Mouse (Mus musculus) lung, adult 2 months (tissue): ENCODE measurements around the gene Igsf9b. TPM values are rescaled to one million over a fixed set of nuclear protein-coding genes. Genes with fewer than 3 reads are reported as not detected.

Experiments used
- DNase-seq: peaks from one replicate; pipeline ENCODE4 v3.0.0; 2022
- H3K4me1 ChIP-seq: fragments of 200-500 bp; 2 replicates; pipeline ENCODE4 v1.6.1; 2011; ENCODE audit warnings: low read length; ENCODE audit not compliant: control insufficient read depth, insufficient read depth
- H3K4me3 ChIP-seq: fragments of 200-500 bp; replicated peaks from 2 replicates; pipeline ENCODE3; 2011; ENCODE audit warnings: low read depth, mild to moderate bottlenecking, control low read depth, low read length; ENCODE audit errors: extremely low read depth
- CTCF ChIP-seq: fragments of 200-500 bp; IDR thresholded peaks from 2 replicates; pipeline ENCODE4 v1.5.1; 2011; ENCODE audit warnings: mild to moderate bottlenecking, low read length, control low read depth; ENCODE audit not compliant: insufficient read depth
- POLR2A ChIP-seq: fragments of 200-500 bp; IDR thresholded peaks from 2 replicates; pipeline ENCODE4 v1.6.1; 2011; ENCODE audit warnings: low read depth, mild to moderate bottlenecking, control low read depth, low read length, borderline replicate concordance; ENCODE audit errors: extremely low read depth
- WGBS: fragments of 180-500 bp; shearing (Covaris S2); methylation state at CpG from one replicate; pipeline ENCODE4 v1.1.7; 2018; 5-methylcytosine and 5-hydroxymethylcytosine counted together
- polyA plus RNA-seq: library from polyadenylated mRNA; depleted of rRNA; stranded (reverse); fragments of >200 nt; gene quantifications from 2 replicates; pipeline ENCODE4 v1.2.3, GENCODE M21; 2012; rRNA removed

The Igsf9b gene
- 1.4 and 1.6 TPM in 2 replicates for polyA plus RNA-seq

DNA sequence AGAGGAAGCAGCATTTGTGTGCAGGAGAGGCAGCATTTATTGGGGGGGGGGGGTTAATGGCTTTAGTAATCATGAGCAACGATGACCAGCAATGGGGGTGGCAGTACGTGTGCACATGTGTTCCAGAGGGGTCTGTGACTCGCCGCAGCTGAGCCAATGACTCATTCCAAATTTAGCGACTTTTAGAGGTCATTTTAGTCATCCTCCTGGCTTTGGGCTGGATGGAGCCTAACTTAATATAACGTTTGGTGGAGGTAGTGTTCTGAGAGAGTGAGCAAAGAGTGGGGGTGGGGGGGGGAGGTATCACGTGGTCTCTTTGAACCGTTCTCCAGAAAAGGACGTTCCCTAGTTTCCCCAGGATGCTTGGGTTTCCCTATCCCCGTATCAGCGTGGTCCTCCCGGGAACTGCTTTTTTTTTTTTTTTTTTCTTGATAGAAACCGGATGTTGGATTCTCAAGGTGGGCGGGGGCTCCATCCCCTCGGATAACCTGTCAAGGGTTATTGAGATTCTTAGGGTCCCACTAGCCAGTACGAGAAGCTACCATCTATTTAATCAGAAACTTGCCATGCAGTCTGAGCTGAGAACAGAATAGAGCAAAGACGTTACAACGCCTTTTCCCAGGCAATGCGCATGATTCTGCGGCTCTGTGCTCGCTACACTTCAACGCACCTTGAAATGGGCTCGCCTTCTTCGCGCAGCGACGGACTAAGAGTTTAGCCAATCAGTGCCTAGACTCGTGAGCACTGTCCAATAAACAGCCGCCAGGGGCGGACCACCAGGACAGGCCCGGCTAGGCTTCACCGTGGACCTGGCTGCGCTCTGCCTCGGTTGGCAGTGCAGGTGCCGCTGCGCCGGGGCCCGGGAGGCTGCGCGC, at the start of gene Igsf9b:
Igsf9b (plus strand) TSS at position 794 of the 875 bp plus-strand sequence.
- DNase-seq, result peak; percentile 80
- WGBS, result under 1% methylated on average over 40 of the region's 40 CpGs
- H3K4me1 ChIP-seq, result no peaks in the 10 kb centered on the region

DNA sequence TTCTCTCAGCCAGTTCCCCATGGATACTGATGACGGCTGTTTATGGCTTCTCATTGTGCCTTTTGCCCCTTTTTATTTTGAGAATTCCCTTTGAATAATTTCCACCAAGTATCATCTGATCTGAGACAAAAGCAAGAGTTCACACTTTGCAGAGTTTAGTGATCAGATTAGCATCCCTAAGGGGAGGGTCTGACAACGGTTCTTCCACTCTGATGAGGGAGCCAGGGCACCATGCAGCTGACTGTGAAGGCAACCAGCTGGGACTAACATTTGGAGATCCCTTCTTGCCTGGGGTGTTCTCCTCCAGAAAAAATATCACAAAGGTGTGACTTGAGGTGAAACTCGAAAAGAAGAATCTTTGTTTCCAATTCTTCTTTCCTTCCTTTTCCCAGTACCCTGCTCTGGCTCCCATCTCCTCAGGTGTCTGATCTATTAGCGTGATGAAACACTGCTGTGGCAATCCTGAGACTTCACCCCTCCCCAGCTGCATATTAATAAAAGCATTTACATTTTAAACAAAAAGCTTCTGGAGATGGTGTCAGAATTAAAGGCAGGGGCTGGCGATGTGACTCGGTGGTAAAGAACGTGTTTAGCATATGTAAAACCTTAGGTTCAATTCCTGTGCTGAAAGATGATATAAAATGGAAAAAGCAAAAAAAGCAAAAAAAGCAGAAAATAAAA, 46.8 kb upstream of the Igsf9b start:
- TF ChIP-seq POLR2A (no peak), CTCF (no peak)
- no peak overlapping the region for H3K4me3 ChIP-seq
- WGBS, result 60% methylated on average over 7 of the region's 7 CpGs
- H3K4me1 ChIP-seq, result no peaks in the 10 kb centered on the region
- no peak for DNase-seq

More for the DNA sequence above, at the start of gene Igsf9b:
- peak within 1 kb of the TSS; percentile 52 for H3K4me3 ChIP-seq
- TF ChIP-seq POLR2A, result 0 out of 2 replicates have a peak, but pooled peaks have one; percentile 7
- no peak for TF ChIP-seq CTCF

DNA sequence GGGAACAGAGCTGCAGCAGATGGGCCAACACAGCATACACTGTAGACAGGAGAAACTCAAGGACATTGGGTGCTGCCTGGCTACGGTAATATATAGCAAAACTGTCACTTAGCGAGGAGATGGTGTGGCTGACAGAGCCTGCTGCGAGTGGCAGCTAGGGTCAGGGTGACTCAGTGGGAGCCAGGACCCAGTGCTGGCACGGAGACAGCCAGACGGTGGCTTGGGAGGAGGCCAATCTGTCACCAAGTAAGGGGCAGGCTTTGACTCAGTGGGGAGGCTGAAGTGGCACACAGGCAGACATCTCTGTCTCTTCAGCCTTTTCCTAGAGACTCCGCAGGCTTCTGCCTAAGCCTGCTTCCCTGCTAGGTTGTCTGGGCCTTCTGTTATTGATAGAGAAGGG, 42.5 kb upstream of the Igsf9b start:
- TF ChIP-seq POLR2A, result no peak
- TF ChIP-seq CTCF, result no peak
- H3K4me1 ChIP-seq, result no peaks in the 10 kb centered on the region
- no peak for DNase-seq
- no peak overlapping the region for H3K4me3 ChIP-seq
- 52% methylated on average over 6 of the region's 6 CpGs for WGBS

DNA sequence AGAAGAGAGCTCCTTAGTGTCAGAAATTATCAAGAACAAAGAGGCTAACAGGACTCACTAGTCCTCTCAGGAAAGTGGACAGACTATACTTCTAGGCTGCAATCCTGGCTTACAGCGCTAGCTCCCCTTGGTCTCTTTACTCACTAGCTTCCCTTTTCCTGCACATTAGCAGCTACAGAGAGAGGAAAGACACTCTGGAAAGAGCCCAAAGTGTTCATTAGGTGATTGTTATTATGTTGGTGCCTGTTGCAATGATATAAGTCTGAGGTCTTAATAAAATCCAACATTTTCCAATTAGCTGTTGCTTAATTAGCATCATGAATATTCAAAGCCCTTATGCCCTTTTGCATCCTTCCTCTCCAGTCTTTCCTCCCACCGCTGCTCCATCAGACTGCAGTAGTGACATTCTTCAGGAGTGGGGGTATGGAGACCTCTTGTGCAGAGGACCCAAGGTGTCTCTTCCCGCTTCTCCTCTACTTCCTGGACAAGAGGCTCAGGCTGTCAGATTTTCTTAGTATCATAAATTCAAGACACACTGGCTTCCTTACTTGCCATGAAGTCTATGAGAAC, 38.5 kb upstream of the Igsf9b start:
- no peak for TF ChIP-seq CTCF
- no peak for TF ChIP-seq POLR2A
- WGBS, result 78% methylated on average over 3 of the region's 3 CpGs
- Histone ChIP-seq H3K4me3 (no peak overlapping the region), H3K4me1 (no peaks in the 10 kb centered on the region)
- no peak for DNase-seq

DNA sequence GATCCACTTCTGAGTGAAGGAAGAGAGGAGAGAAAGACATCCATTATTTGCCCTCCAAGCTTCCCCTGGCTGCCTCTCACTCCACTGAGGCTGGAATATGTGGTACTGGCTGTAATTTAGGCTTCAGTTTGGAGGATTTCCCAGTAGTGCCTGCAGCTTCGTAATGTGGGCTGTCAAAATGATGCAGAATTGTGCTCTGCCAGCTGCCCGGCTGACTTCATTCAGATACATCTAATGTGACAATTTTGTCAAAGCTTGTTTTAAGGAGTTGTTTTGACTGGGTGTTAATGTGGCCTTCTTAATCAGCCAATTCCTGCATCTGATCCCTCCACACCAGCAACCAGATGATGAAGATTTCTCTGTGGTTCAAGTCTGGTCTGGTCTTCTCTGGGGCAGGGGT, 37.1 kb upstream of the Igsf9b start:
- H3K4me1 ChIP-seq, result no peaks in the 10 kb centered on the region
- no peak for DNase-seq
- WGBS, result 71% methylated on average over 2 of the region's 2 CpGs
- no peak overlapping the region for H3K4me3 ChIP-seq
- TF ChIP-seq POLR2A (no peak), CTCF (no peak)

DNA sequence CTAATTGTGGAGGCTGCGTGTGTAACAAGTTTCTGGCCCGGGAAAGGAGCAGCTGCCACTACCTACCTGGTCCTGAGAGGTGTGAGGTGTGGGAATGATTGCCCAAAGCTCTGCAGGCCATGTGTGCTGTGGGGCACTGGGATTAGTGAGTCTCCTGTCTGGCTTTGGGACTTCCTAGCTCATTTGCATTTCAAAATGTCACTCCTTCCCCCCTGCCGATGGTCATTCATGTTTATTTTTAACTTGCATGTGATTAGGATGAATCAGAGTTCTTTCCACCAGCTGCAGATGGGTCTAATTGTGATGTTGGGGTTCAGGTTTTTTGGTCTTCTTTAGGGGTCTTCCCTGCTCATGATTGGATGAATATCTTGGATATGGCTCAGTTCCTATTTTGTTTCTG, 34.0 kb upstream of the Igsf9b start:
- Histone ChIP-seq H3K4me3 (no peak overlapping the region), H3K4me1 (no peaks in the 10 kb centered on the region)
- no peak for TF ChIP-seq CTCF
- TF ChIP-seq POLR2A, result no peak
- 57% methylated on average over 3 of the region's 3 CpGs for WGBS
- no peak for DNase-seq

DNA sequence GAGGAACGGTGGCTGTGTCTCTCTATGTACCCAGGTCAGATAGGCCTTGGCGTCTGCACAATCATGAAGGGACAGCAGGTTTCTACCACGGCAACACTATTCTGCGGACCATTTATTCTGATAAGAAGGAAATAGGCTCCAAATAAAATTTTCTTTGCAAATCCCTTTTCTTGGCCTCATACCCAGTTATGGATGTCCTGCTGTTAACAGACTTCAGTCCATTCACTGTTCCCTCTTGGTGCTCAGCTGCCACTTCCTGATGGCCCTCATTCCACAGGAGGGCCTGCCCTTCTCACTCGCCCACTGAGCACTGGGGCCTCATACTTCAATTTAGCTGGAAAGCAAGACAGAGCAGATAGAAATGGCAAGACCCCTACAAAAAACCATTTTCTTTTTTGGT, 31.1 kb upstream of the Igsf9b start:
- H3K4me3 ChIP-seq, result no peak overlapping the region
- TF ChIP-seq POLR2A, result no peak
- no peak for TF ChIP-seq CTCF
- DNase-seq, result no peak
- no peaks in the 10 kb centered on the region for H3K4me1 ChIP-seq
- WGBS, result 81% methylated on average over 5 of the region's 5 CpGs

DNA sequence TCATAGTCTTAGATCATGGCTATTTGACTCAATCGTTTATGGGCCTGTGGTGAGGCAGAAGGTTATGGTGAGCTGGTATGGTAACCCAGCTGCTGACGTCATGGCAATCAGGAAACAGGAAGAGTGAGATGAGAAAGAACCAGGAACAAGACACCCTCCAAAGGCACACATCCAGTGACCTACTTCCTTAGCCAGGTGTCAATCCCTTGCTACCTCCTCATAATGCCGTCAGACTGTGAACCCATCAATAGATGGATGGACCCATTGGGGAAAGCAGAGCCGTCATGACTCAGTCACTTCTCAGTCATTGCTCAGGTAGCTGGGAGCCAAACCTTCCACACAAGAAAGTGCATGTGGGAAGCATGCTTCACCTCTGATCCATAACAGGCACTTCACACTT, 30.5 kb upstream of the Igsf9b start:
- no peak for DNase-seq
- TF ChIP-seq CTCF, result no peak
- no peak for TF ChIP-seq POLR2A
- WGBS, result 76% methylated on average over 4 of the region's 4 CpGs
- H3K4me1 ChIP-seq, result no peaks in the 10 kb centered on the region
- no peak overlapping the region for H3K4me3 ChIP-seq

DNA sequence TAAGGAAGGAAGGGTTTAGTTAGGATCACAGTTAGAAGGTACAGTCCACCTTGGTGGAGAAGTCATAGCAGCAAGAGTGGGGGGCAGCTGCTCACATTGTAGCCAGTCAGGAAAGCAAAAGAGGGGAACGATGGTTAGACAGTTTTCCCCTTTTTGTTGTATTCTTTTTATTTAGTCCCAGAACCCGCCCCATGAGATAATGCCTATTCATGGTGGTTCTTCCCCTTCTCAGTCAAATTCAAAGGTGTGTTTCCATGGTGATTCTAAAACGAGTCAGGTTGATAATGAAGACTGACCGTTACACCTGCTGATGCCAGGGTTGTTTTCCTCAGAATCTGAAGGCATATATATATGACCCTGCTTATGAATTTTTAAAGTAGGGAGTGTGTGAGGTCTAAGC, 29.7 kb upstream of the Igsf9b start:
- Histone ChIP-seq H3K4me3 (no peak overlapping the region), H3K4me1 (no peaks in the 10 kb centered on the region)
- DNase-seq, result no peak
- TF ChIP-seq CTCF (no peak), POLR2A (no peak)
- 72% methylated on average over 4 of the region's 4 CpGs for WGBS
